Mouse (Mus musculus) thymus, adult 2 months (tissue): ENCODE measurements around the gene Gm28048. TPM values are rescaled to one million over a fixed set of nuclear protein-coding genes. Genes with fewer than 3 reads are reported as not detected.

Experiments used
- DNase-seq: peaks from one replicate; pipeline ENCODE4 v3.0.0; 2021
- H3K27ac ChIP-seq: fragments of 200-500 bp; 2 replicates; pipeline ENCODE4 v1.5.1; 2012; ENCODE audit warnings: low read length, control low read depth; ENCODE audit not compliant: control insufficient read depth, insufficient read depth
- H3K27me3 ChIP-seq: fragments of 200-500 bp; 2 replicates; pipeline ENCODE4 v1.6.1; 2012; ENCODE audit warnings: mild to moderate bottlenecking, low read length, moderate library complexity, mixed read lengths; ENCODE audit not compliant: control insufficient read depth, insufficient read depth
- H3K36me3 ChIP-seq: fragments of 200-500 bp; 2 replicates; pipeline ENCODE4 v1.6.1; 2012; ENCODE audit warnings: mild to moderate bottlenecking, low read length, moderate library complexity; ENCODE audit not compliant: control insufficient read depth, insufficient read depth
- H3K4me1 ChIP-seq: fragments of 200-500 bp; replicated peaks from 2 replicates; pipeline ENCODE4 v1.6.1; 2012; ENCODE audit warnings: low read length; ENCODE audit not compliant: control insufficient read depth, insufficient read depth
- H3K4me3 ChIP-seq: fragments of 200-500 bp; 2 replicates; pipeline ENCODE4 v1.5.1; 2012; ENCODE audit warnings: mild to moderate bottlenecking, low read length, control low read depth, moderate library complexity; ENCODE audit not compliant: control insufficient read depth, insufficient read depth
- CTCF ChIP-seq: fragments of 200-500 bp; IDR thresholded peaks from 2 replicates; pipeline ENCODE4 v1.5.1; 2012; ENCODE audit warnings: mild to moderate bottlenecking, control low read depth, low read length, moderate library complexity, borderline replicate concordance; ENCODE audit not compliant: control insufficient read depth, poor library complexity, insufficient read depth; ENCODE audit errors: extremely low read depth
- POLR2A ChIP-seq: fragments of 200-500 bp; IDR thresholded peaks from 2 replicates; pipeline ENCODE4 v1.6.1; 2012; ENCODE audit warnings: mild to moderate bottlenecking, low read length, control low read depth, moderate library complexity; ENCODE audit not compliant: control insufficient read depth, poor library complexity, insufficient read depth; ENCODE audit errors: extremely low read depth
- WGBS: fragments of 180-500 bp; shearing (Covaris S2); methylation state at CpG from one replicate; pipeline ENCODE4 v1.1.7; 2018; 5-methylcytosine and 5-hydroxymethylcytosine counted together
- polyA plus RNA-seq: library from polyadenylated mRNA; depleted of rRNA; stranded (reverse); fragments of >200 nt; gene quantifications from 2 replicates; pipeline ENCODE4 v1.2.3, GENCODE M21; 2012

Gene Gm28048
- polyA plus RNA-seq, 1 experiment = not detected

DNA sequence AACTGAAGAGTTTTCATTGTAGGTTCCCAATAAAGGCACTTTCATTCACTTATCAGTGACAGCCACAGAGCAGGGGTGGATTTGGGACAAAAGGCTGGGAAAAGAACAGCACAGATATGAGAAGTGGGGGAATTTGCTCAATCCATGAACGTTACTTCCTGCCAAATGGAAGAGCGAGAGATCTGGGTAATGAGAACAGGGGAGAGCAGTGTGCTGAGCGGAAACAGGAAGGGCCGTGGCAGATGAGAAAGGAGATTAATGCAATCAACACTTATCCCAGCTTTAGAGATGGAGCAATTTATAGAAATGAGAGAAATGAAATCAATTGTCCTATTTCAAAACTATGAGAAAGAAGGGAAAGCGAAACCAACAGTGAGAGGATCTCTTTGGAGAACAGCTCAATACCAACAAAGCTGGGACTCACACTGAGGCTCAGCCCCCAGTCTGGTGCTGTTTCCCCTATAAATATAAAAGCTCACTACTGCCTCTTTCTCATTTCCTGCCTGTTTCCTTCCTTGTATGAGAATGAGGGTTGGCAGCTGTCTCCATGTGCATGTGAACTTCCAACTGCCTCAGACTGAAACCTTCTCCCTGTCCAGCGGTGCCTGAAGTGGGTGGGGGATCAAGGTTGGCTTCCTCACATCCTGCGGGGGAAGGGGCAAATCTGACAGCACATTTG lies 110.1 kb downstream of the Gm28048 start:
- peaks cover 19% of the 10 kb centered on the region for H3K4me1 ChIP-seq
- H3K36me3 ChIP-seq = no peaks in the 10 kb centered on the region
- DNase-seq = peak; percentile 27
- peak overlapping the region; percentile 57 for H3K27ac ChIP-seq
- WGBS = 12% methylated on average over 7 of the region's 7 CpGs
- H3K4me3 ChIP-seq = peak overlapping the region; percentile 16; the same call in 1 of the 2 replicates
- TF ChIP-seq POLR2A (no peak), CTCF (no peak)
- no peaks in the 10 kb centered on the region for H3K27me3 ChIP-seq

DNA sequence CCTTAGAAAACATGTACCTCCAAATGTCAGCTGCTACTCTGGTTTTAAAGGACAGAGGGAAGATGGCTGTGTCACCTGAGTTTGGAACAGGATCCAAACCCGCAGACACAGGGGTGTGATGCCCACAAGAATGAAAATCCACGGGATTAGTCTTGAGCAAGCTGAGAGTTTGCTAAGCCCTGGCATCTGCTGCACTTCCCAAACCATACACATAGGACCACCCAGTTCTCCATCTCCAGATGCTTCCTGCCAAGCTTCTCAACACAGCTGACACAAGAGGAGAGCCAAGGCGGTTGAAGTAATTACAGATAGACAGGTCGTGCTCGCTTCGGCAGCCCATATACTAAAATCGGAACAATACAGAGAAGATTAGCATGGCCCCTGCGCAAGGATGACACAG lies 113.3 kb downstream of the Gm28048 start:
- Histone ChIP-seq H3K27me3 (no peaks in the 10 kb centered on the region), H3K36me3 (no peaks in the 10 kb centered on the region), H3K4me1 (peaks cover 21% of the 10 kb centered on the region), H3K27ac (no peak overlapping the region), H3K4me3 (no peak overlapping the region)
- no peak for TF ChIP-seq POLR2A
- TF ChIP-seq CTCF = no peak
- no peak for DNase-seq
- WGBS = 91% methylated on average over 8 of the region's 8 CpGs

DNA sequence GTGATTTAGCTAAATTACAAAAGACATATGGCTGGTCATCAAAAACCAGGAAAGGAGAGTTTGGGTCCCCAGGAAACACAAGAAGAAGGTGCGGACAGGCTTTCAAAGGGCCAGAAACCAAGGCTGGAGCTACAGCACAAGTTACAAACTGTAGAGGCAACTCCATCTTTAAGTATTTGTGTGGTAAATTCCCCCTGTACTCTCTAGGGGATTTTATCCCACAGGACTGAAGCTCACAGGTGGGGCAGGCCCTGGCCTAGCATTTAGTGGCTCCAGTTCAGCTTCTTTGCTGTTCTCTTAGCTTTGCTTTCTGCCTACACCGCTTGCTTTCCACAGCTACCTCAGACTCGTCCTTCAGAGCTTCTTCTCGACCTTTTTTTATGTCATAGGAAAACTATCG lies 114.2 kb downstream of the Gm28048 start:
- H3K36me3 ChIP-seq = no peaks in the 10 kb centered on the region
- H3K4me3 ChIP-seq = no peak overlapping the region
- no peak for DNase-seq
- whole genome bisulfite sequencing = 98% methylated on average over 5 of the region's 5 CpGs
- no peak for TF ChIP-seq POLR2A
- no peak for TF ChIP-seq CTCF
- H3K27ac ChIP-seq = no peak overlapping the region
- no peaks in the 10 kb centered on the region for H3K27me3 ChIP-seq
- peaks cover 16% of the 10 kb centered on the region for H3K4me1 ChIP-seq

DNA sequence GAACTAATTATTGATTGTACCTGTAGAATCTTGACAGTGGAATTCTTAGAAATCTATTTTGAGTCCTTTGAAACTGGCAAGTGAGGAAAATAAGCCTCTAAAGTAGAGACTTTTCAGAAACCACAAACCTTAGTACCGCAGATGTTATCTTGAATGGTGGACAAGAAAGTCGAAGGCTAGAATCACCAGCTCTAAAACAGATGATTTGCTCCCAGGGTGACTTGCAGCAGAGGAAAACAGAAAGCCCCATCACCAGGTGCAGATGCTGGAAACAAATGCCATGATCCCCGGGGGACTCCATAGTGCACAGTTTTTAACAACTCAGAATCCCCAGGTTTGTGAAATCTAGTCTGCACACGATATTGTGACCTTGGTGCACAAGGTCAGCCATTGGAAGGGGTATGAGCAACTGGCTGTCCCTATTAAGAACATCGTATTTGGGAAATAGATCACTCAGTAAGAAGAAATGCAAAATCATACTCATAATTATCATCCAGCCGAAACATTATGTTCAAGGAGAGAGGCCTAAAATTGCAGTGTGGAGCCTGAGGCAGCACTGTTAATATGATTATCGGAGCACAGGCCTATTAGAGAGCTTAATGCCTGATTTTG lies 116.1 kb downstream of the Gm28048 start:
- no peak for TF ChIP-seq POLR2A
- no peak for TF ChIP-seq CTCF
- WGBS = 46% methylated on average over 7 of the region's 7 CpGs

DNA sequence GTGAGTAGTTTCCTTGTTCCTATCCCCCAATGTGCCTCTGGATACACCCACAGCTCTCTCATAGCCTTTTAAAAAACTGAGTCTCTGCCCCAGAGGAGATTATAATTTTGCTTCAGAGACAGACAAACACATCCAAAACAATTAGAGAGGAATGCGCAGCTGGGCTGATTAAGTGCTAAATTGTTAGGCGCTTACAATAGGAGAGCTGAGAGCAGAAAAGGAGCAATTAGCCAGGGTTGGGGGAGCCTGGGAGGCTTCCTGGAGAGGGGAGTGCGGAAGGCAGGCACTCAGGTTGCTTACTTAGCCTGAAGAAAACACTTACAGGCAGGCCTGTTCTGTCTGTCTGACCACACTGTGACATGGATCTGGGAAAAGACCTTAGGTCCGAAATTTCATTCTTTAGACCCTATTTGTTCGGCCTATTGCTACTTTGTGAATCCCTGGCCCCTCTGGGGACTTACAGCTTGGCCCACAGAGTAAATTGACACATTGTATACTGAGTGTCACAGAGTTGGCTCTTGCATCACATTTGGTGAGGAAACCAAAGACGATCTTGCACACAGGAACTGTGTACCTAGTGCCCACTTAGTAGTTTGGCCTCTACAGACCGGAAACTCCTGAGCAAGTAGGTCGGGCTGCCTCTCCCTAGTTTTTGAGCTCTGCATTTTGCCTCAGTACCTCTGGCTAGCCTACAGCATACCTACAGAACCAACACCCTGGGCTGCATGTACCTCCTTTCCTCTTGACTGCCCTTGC lies 117.4 kb downstream of the Gm28048 start:
- 93% methylated on average over 8 of the region's 8 CpGs for WGBS
- no peaks in the 10 kb centered on the region for H3K27me3 ChIP-seq
- no peaks in the 10 kb centered on the region for H3K36me3 ChIP-seq
- peaks cover 8% of the 10 kb centered on the region for H3K4me1 ChIP-seq
- TF ChIP-seq CTCF (no peak), POLR2A (no peak)
- H3K4me3 ChIP-seq = no peak overlapping the region
- DNase-seq = no peak
- no peak overlapping the region for H3K27ac ChIP-seq

More for the DNA sequence above, 116.1 kb downstream of the Gm28048 start:
- H3K36me3 ChIP-seq = no peaks in the 10 kb centered on the region
- H3K27me3 ChIP-seq = no peaks in the 10 kb centered on the region
- no peak overlapping the region for H3K4me3 ChIP-seq
- DNase-seq = no peak
- peaks cover 5% of the 10 kb centered on the region for H3K4me1 ChIP-seq
- no peak overlapping the region for H3K27ac ChIP-seq

DNA sequence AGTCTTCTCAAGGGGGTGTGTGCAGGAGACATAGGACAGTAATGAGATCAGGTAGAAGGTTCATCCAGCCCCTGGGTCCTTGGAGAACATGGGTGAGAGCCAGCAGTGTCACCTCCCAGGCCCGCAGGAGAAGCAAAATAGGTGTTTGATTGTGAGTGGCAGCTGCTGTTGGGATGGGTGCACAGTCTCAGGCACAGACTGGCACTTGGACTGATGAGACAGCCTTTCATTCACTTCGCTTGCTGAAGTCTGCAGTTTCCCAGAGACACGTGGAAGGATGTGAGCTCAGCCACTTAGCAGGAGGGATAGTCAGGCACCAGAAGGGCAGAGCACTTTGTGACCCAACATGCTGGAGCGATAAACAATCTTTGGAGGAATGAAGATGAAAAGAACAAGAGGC lies 118.3 kb downstream of the Gm28048 start:
- Histone ChIP-seq H3K27ac (no peak overlapping the region), H3K4me3 (no peak overlapping the region), H3K27me3 (no peaks in the 10 kb centered on the region), H3K36me3 (no peaks in the 10 kb centered on the region), H3K4me1 (peaks cover 8% of the 10 kb centered on the region)
- no peak for DNase-seq
- WGBS = 93% methylated on average over 4 of the region's 4 CpGs
- no peak for TF ChIP-seq CTCF
- TF ChIP-seq POLR2A = no peak

DNA sequence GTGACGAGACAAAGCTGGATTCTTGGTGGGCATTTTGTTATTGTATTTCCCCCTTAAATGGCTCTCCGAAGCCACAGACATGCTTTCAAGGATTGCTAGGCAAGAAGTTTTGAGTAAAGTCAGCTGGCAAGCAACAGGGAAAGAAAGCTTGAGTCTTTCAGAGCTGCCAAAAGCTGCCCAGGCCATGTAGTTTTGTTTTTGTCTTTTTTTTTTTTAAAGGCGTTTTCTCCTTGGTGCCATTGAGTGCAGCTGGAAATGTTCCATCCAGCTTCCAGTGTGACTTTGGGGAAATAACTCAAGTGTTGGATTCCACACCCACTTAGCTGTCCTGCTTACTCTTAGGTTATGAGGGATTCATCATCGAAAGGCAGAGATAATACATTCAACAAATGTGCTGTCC lies 120.6 kb downstream of the Gm28048 start:
- Histone ChIP-seq H3K36me3 (no peaks in the 10 kb centered on the region), H3K27ac (no peak overlapping the region), H3K4me3 (no peak overlapping the region), H3K27me3 (no peaks in the 10 kb centered on the region), H3K4me1 (peaks cover 11% of the 10 kb centered on the region)
- no peak for TF ChIP-seq CTCF
- TF ChIP-seq POLR2A = no peak
- 93% methylated on average over 4 of the region's 4 CpGs for WGBS
- no peak for DNase-seq
